Mouse (Mus musculus) cerebellum, adult 2 months (tissue): ENCODE data around the gene Cnn2.

Experiments
- CTCF ChIP-seq: fragments of 200-500 bp; IDR thresholded peaks from 2 replicates; pipeline ENCODE4 v1.5.1; 2011; ENCODE audit warnings: low read depth, mild to moderate bottlenecking, control low read depth, low read length, moderate library complexity, borderline replicate concordance; ENCODE audit not compliant: insufficient read depth
- POLR2A ChIP-seq: fragments of 200-500 bp; IDR thresholded peaks from 2 replicates; pipeline ENCODE4 v1.6.1; 2011; ENCODE audit warnings: low read length, control low read depth, borderline replicate concordance; ENCODE audit not compliant: insufficient read depth

- TF ChIP-seq POLR2A (no peak), CTCF (no peak)
Measured at GRCm38 (mm10) chr10:79976722-79977107, 11.7 kb upstream of the Cnn2 start.
